Mouse (Mus musculus): ENCODE measurements around the gene Fez1. TPM values are rescaled to one million over a fixed set of nuclear protein-coding genes. Genes with fewer than 3 reads are reported as not detected.

Gene Fez1
- total and polyA plus RNA-seq, 3 experiments, result 0.88 to 1.8 (median 1.7) TPM

- no peak for TF ChIP-seq CTCF (IDR thresholded peaks at IDR 0.05)
- TF ChIP-seq POLR2A (IDR thresholded peaks at IDR 0.05; ENCODE audit: insufficient read depth, low read depth, low read length), result no peak
- no peak for TF ChIP-seq EP300 (IDR thresholded peaks at IDR 0.05; ENCODE audit: insufficient read depth, low read depth, low read length)
- H3K4me3 ChIP-seq, result no peak overlapping the region
- no peak overlapping the region for H3K9ac ChIP-seq (ENCODE audit: low read depth, low read length)
- H3K4me1 ChIP-seq (ENCODE audit: control insufficient read depth, insufficient read depth, low read length), result no peaks in the 10 kb centered on the region
- no peak for DNase-seq
- intact Hi-C loops (cut with DNase I), result no loop called here
- no peak overlapping the region for H3K27ac ChIP-seq
- H3K36me3 ChIP-seq (ENCODE audit: control insufficient read depth, insufficient read depth, low read length), result no peaks in the 10 kb centered on the region
- H3K27me3 ChIP-seq (ENCODE audit: control insufficient read depth, insufficient read depth, low read length), result no peaks in the 10 kb centered on the region
- 64% methylated on average over 1 of the region's 1 CpGs for WGBS
- H3K79me2 ChIP-seq (replicated peaks; ENCODE audit: control insufficient read depth, insufficient read depth, low read length), result no peaks in the 10 kb centered on the region
These were observed 28.4 kb downstream of the Fez1 start for GRCm38 (mm10) chr9:36850091-36850490.

- H3K4me1 ChIP-seq (ENCODE audit: control insufficient read depth, insufficient read depth, low read length), result no peaks in the 10 kb centered on the region
- H3K27ac ChIP-seq, result no peak overlapping the region
- H3K4me3 ChIP-seq, result no peak overlapping the region
- no peaks in the 10 kb centered on the region for H3K79me2 ChIP-seq (replicated peaks; ENCODE audit: control insufficient read depth, insufficient read depth, low read length)
- no peaks in the 10 kb centered on the region for H3K27me3 ChIP-seq (ENCODE audit: control insufficient read depth, insufficient read depth, low read length)
- no peak for DNase-seq
- intact Hi-C loops (cut with DNase I), result no loop called here
- no peaks in the 10 kb centered on the region for H3K36me3 ChIP-seq (ENCODE audit: control insufficient read depth, insufficient read depth, low read length)
- no peak overlapping the region for H3K9ac ChIP-seq (ENCODE audit: low read depth, low read length)
- WGBS, result 48% methylated on average over 2 of the region's 2 CpGs
- TF ChIP-seq EP300 (IDR thresholded peaks at IDR 0.05; ENCODE audit: insufficient read depth, low read depth, low read length), result no peak
- no peak for TF ChIP-seq POLR2A (IDR thresholded peaks at IDR 0.05; ENCODE audit: insufficient read depth, low read depth, low read length)
- TF ChIP-seq CTCF (IDR thresholded peaks at IDR 0.05), result no peak
These were observed 30.5 kb downstream of the Fez1 start for GRCm38 (mm10) chr9:36852175-36852574.

GRCm38 (mm10) chr9:36856351-36856750 is 34.7 kb downstream of the Fez1 start:
- H3K4me1 ChIP-seq (ENCODE audit: control insufficient read depth, insufficient read depth, low read length), result peaks cover 1% of the 10 kb centered on the region; the same call in 1 of the 2 replicates
- no peak overlapping the region for H3K9ac ChIP-seq (ENCODE audit: low read depth, low read length)
- TF ChIP-seq POLR2A (IDR thresholded peaks at IDR 0.05; ENCODE audit: insufficient read depth, low read depth, low read length), result no peak
- TF ChIP-seq CTCF (IDR thresholded peaks at IDR 0.05), result no peak
- no peak for TF ChIP-seq EP300 (IDR thresholded peaks at IDR 0.05; ENCODE audit: insufficient read depth, low read depth, low read length)

GRCm38 (mm10) chr9:36857476-36858117 is 35.9 kb downstream of the Fez1 start:
- peaks cover 1% of the 10 kb centered on the region; the same call in 1 of the 2 replicates for H3K4me1 ChIP-seq (ENCODE audit: control insufficient read depth, insufficient read depth, low read length)
- no peaks in the 10 kb centered on the region for H3K79me2 ChIP-seq (replicated peaks; ENCODE audit: control insufficient read depth, insufficient read depth, low read length)
- H3K36me3 ChIP-seq (ENCODE audit: control insufficient read depth, insufficient read depth, low read length), result 0 out of 2 replicates have a peak, but pooled peaks cover 2% of the 10 kb centered on the region
- H3K4me3 ChIP-seq, result no peak overlapping the region
- 37% methylated on average over 8 of the region's 8 CpGs for WGBS
- H3K9ac ChIP-seq (ENCODE audit: low read depth, low read length), result no peak overlapping the region
- DNase-seq, result no peak
- H3K27ac ChIP-seq, result no peak overlapping the region; the same call in 1 of the 2 replicates
- TF ChIP-seq POLR2A (IDR thresholded peaks at IDR 0.05; ENCODE audit: insufficient read depth, low read depth, low read length), result no peak
- TF ChIP-seq CTCF (IDR thresholded peaks at IDR 0.05), result no peak
- TF ChIP-seq EP300 (IDR thresholded peaks at IDR 0.05; ENCODE audit: insufficient read depth, low read depth, low read length), result no peak
- H3K27me3 ChIP-seq (ENCODE audit: control insufficient read depth, insufficient read depth, low read length), result no peaks in the 10 kb centered on the region
- intact Hi-C loops (cut with DNase I), result no loop called here

More at GRCm38 (mm10) chr9:36856351-36856750, 34.7 kb downstream of the Fez1 start:
- 33% methylated on average over 2 of the region's 2 CpGs for WGBS
- intact Hi-C loops (cut with DNase I), result no loop called here
- H3K36me3 ChIP-seq (ENCODE audit: control insufficient read depth, insufficient read depth, low read length), result 0 out of 2 replicates have a peak, but pooled peaks cover 2% of the 10 kb centered on the region
- H3K27me3 ChIP-seq (ENCODE audit: control insufficient read depth, insufficient read depth, low read length), result no peaks in the 10 kb centered on the region
- H3K27ac ChIP-seq, result no peak overlapping the region
- H3K4me3 ChIP-seq, result no peak overlapping the region
- no peaks in the 10 kb centered on the region for H3K79me2 ChIP-seq (replicated peaks; ENCODE audit: control insufficient read depth, insufficient read depth, low read length)
- DNase-seq, result no peak

- TF ChIP-seq POLR2A (IDR thresholded peaks at IDR 0.05; ENCODE audit: insufficient read depth, low read depth, low read length), result no peak
- TF ChIP-seq CTCF (IDR thresholded peaks at IDR 0.05), result no peak
- no peak for TF ChIP-seq EP300 (IDR thresholded peaks at IDR 0.05; ENCODE audit: insufficient read depth, low read depth, low read length)
- DNase-seq, result no peak
These were observed 37.0 kb downstream of the Fez1 start for GRCm38 (mm10) chr9:36858677-36859076.

GRCm38 (mm10) chr9:36862576-36862975 is 40.9 kb downstream of the Fez1 start:
- Histone ChIP-seq H3K4me3 (no peak overlapping the region), H3K4me1 (ENCODE audit: control insufficient read depth, insufficient read depth, low read length) (peaks cover 1% of the 10 kb centered on the region; the same call in 1 of the 2 replicates), H3K9ac (ENCODE audit: low read depth, low read length) (no peak overlapping the region), H3K27ac (no peak overlapping the region), H3K79me2 (replicated peaks; ENCODE audit: control insufficient read depth, insufficient read depth, low read length) (no peaks in the 10 kb centered on the region), H3K36me3 (ENCODE audit: control insufficient read depth, insufficient read depth, low read length) (0 out of 2 replicates have a peak, but pooled peaks cover 2% of the 10 kb centered on the region), H3K27me3 (ENCODE audit: control insufficient read depth, insufficient read depth, low read length) (0 out of 2 replicates have a peak, but pooled peaks cover 1% of the 10 kb centered on the region)
- 60% methylated on average over 2 of the region's 2 CpGs for WGBS
- no peak for DNase-seq
- intact Hi-C loops (cut with DNase I), result no loop called here
- TF ChIP-seq CTCF (IDR thresholded peaks at IDR 0.05) (no peak), POLR2A (IDR thresholded peaks at IDR 0.05; ENCODE audit: insufficient read depth, low read depth, low read length) (no peak)

More at GRCm38 (mm10) chr9:36858677-36859076, 37.0 kb downstream of the Fez1 start:
- H3K27me3 ChIP-seq (ENCODE audit: control insufficient read depth, insufficient read depth, low read length), result no peaks in the 10 kb centered on the region
- no peaks in the 10 kb centered on the region for H3K79me2 ChIP-seq (replicated peaks; ENCODE audit: control insufficient read depth, insufficient read depth, low read length)
- H3K27ac ChIP-seq, result no peak overlapping the region
- H3K36me3 ChIP-seq (ENCODE audit: control insufficient read depth, insufficient read depth, low read length), result 0 out of 2 replicates have a peak, but pooled peaks cover 2% of the 10 kb centered on the region
- 40% methylated on average over 4 of the region's 4 CpGs for WGBS
- intact Hi-C loops (cut with DNase I), result no loop called here
- H3K4me1 ChIP-seq (ENCODE audit: control insufficient read depth, insufficient read depth, low read length), result peaks cover 1% of the 10 kb centered on the region; the same call in 1 of the 2 replicates
- no peak overlapping the region for H3K9ac ChIP-seq (ENCODE audit: low read depth, low read length)
- no peak overlapping the region for H3K4me3 ChIP-seq
